Mouse (Mus musculus) layer of hippocampus, postnatal 36 days (tissue): Measurements from ENCODE around the gene Il4ra. TPM values are rescaled to one million over a fixed set of nuclear protein-coding genes. Genes with fewer than 3 reads are reported as not detected.

Experiments used
- DNase-seq, 2 experiments: peaks; one replicate each; pipeline ENCODE4 v3.0.0; 2022
- total RNA-seq, 2 experiments: library from RNA; stranded (reverse); gene quantifications; 2 replicates each; pipeline ENCODE4 v1.2.3; 2021

Gene Il4ra
- total RNA-seq, 2 experiments from 2014 or later, result 3.1 to 3.5 TPM

- no peak for DNase-seq
Measured at GRCm38 (mm10) chr7:125600136-125600535, 48.2 kb downstream of the Il4ra start.

GRCm38 (mm10) chr7:125600612-125601279 is 48.8 kb downstream of the Il4ra start:
- no peak for DNase-seq

- DNase-seq, result no peak
Measured at GRCm38 (mm10) chr7:125601280-125601670, 49.4 kb downstream of the Il4ra start.

- no peak for DNase-seq
Measured at GRCm38 (mm10) chr7:125601821-125602448, 50.0 kb downstream of the Il4ra start.

GRCm38 (mm10) chr7:125603185-125603631 is 51.3 kb downstream of the Il4ra start, which contains the start of gene Il21r:
Il21r (plus strand) TSS chr7:125603429.
- DNase-seq, result peak; percentile 11 to 12

- no peak for DNase-seq
Measured at GRCm38 (mm10) chr7:125604362-125605319, 52.7 kb downstream of the Il4ra start.

GRCm38 (mm10) chr7:125605725-125606139 is 53.8 kb downstream of the Il4ra start:
- DNase-seq, result no peak

- DNase-seq, result no peak
Measured at GRCm38 (mm10) chr7:125606265-125607164, 54.6 kb downstream of the Il4ra start.

- no peak for DNase-seq
Measured at GRCm38 (mm10) chr7:125607384-125608182, 55.7 kb downstream of the Il4ra start.

GRCm38 (mm10) chr7:125608183-125608688 is 56.3 kb downstream of the Il4ra start:
- DNase-seq, result no peak

GRCm38 (mm10) chr7:125613579-125613978 is 61.7 kb downstream of the Il4ra start:
- no peak for DNase-seq

GRCm38 (mm10) chr7:125615453-125615852 is 63.5 kb downstream of the Il4ra start:
- DNase-seq, result no peak

GRCm38 (mm10) chr7:125618016-125618415 is 66.1 kb downstream of the Il4ra start:
- no peak for DNase-seq

GRCm38 (mm10) chr7:125620077-125620476 is 68.2 kb downstream of the Il4ra start:
- no peak for DNase-seq

- no peak for DNase-seq
Measured at GRCm38 (mm10) chr7:125622741-125623685, 71.1 kb downstream of the Il4ra start.

- DNase-seq, result no peak
Measured at GRCm38 (mm10) chr7:125625219-125625618, 73.3 kb downstream of the Il4ra start.

GRCm38 (mm10) chr7:125625829-125626228 is 73.9 kb downstream of the Il4ra start:
- no peak for DNase-seq
